Mouse (Mus musculus) spleen, adult 2 months (tissue): ENCODE data around the gene Hist1h2af.

Experiments used
- CTCF ChIP-seq: fragments of 200-500 bp; IDR thresholded peaks from 2 replicates; pipeline ENCODE4 v1.5.1; 2011; ENCODE audit warnings: mild to moderate bottlenecking, inconsistent platforms; ENCODE audit not compliant: insufficient read depth, insufficient read length, insufficient replicate concordance; ENCODE audit errors: extremely low read depth
- POLR2A ChIP-seq: fragments of 200-500 bp; IDR thresholded peaks from 2 replicates; pipeline ENCODE4 v1.6.1; 2011; ENCODE audit warnings: low read depth, low read length, inconsistent platforms

DNA sequence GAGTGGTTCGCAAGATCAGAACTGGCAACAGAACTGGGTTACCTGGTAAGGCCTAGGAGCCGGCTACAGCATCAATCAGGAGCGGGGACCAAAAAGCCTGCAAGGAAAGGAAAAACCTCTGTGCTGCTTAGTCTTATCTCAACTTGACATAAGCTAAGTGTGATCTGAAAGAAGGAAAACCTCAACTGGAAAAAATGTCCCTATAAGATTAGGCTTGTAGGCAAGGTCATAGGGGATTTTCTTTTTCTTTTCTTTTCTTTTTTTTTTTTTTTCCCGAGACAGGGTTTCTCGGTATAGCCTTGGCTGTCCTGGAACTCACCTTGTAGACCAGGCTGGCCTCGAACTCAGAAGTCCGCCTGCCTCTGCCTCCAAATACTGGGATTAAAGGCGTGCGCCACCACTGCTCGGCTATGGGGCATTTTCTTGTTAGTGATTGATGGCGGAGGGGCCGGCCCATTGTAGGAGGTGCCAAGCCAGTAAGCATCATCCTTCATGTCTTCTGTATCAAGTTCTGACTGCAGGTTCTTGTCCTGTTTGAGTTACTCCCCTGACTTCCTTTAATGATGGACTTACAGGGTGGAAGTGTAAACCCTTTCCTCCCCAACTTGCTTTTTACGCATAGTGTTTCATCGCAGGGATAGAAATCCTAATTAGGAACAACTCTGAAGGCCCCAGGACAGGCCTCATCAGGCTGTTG is 26.7 kb upstream of the Hist1h2af start:
- no peak for TF ChIP-seq CTCF
- TF ChIP-seq POLR2A, result no peak
